Mouse (Mus musculus): ENCODE measurements around the gene Ces1d.

- TF ChIP-seq POLR2A (IDR thresholded peaks at IDR 0.05; ENCODE audit: borderline replicate concordance, control insufficient read depth, low read depth, low read length) (no peak), CTCF (IDR thresholded peaks at IDR 0.05; ENCODE audit: control insufficient read depth, insufficient read depth, low read length) (no peak)
Observed at GRCm38 (mm10) chr8:93151401-93151800, 46.2 kb downstream of the Ces1d start.

Data from bone marrow, adult 2 months (tissue).